Mouse (Mus musculus): ENCODE data around the gene Mtif3.

GRCm38 (mm10) chr5:146907533-146907932 is 56.1 kb downstream of the Mtif3 start:
- TF ChIP-seq CTCF (IDR thresholded peaks at IDR 0.05; ENCODE audit: low read depth) (no peak), EP300 (IDR thresholded peaks at IDR 0.05; ENCODE audit: low read depth) (no peak)
